In genomic region chr2:60544006-60544405, GRCm38 (mm10) we compare ENCODE assay signal across 14 mouse cellular contexts.
"Had no signal": no experiment of that assay in that cellular context is flagged by ENCODE, and none has a peak within 500 bp of the region (broad histone marks: within the 10 kb centered on the region; RNA-seq: fewer than 3 reads in every experiment).

No protein-coding gene starts in this region.

- H3K27ac ChIP-seq: kidney, embryonic 15.5 days; liver, embryonic 14.5 days; midbrain, embryonic 13.5 days; neural tube, embryonic 15.5 days had no signal

- H3K4me1 ChIP-seq: neural tube, embryonic 15.5 days had no signal

- H3K36me3 ChIP-seq: kidney, embryonic 15.5 days; midbrain, embryonic 13.5 days; neural tube, embryonic 15.5 days had no signal

- H3K4me3 ChIP-seq: kidney, embryonic 15.5 days; midbrain, embryonic 13.5 days; myocyte; neural tube, embryonic 15.5 days had no signal

- H3K9me3 ChIP-seq: kidney, embryonic 15.5 days; midbrain, embryonic 13.5 days; neural tube, embryonic 15.5 days had no signal

- H3K4me2 ChIP-seq: kidney, embryonic 15.5 days; midbrain, embryonic 13.5 days; neural tube, embryonic 15.5 days had no signal

- H3K27me3 ChIP-seq: kidney, embryonic 15.5 days; midbrain, embryonic 13.5 days; neural tube, embryonic 15.5 days had no signal

- H3K9ac ChIP-seq: kidney, embryonic 15.5 days; liver, embryonic 14.5 days; midbrain, embryonic 13.5 days; neural tube, embryonic 15.5 days had no signal

- DNase-seq: kidney, adult 2 months; kidney, postnatal 14 days; left cerebral cortex, postnatal 4 days; liver; lung, adult 18-20 months; lung, postnatal 14 days; right cerebral cortex, adult 18-20 months; right cerebral cortex, postnatal 25 days; thymus, postnatal 4 days had no signal

- ATAC-seq: midbrain, embryonic 13.5 days had no signal
